Mouse (Mus musculus) stomach, postnatal 0 days (tissue): ENCODE data around the gene Kcnc3. TPM values are rescaled to one million over a fixed set of nuclear protein-coding genes. Genes with fewer than 3 reads are reported as not detected.

Source experiments
- ATAC-seq: fragments of 200-750 bp; cut with Nextera tagmentation; 2 replicates; pipeline ENCODE4 v1.8.0; 2017; ENCODE audit not compliant: low FRiP score, low TSS enrichment
- DNase-seq: peaks from one replicate; pipeline ENCODE4 v3.0.0-alpha.2; 2016; ENCODE audit warnings: low spot score
- H3K27ac ChIP-seq: fragments of 300-500 bp; sonication (generic); replicated peaks from 2 replicates; pipeline ENCODE4 v1.5.1; 2014; ENCODE audit warnings: mild to moderate bottlenecking, control low read depth
- H3K27me3 ChIP-seq: fragments of 300-500 bp; sonication (generic); 2 replicates; pipeline ENCODE4 v1.6.1; 2014; ENCODE audit warnings: low read length; ENCODE audit not compliant: control insufficient read depth, insufficient read depth
- H3K36me3 ChIP-seq: fragments of 300-500 bp; sonication (generic); 2 replicates; pipeline ENCODE4 v1.6.1; 2014; ENCODE audit warnings: low read length, mixed read lengths; ENCODE audit not compliant: control insufficient read depth, insufficient read depth
- H3K4me1 ChIP-seq: fragments of 300-500 bp; sonication (generic); replicated peaks from 2 replicates; pipeline ENCODE4 v1.6.1; 2014; ENCODE audit warnings: antibody characterized with exemption; ENCODE audit not compliant: control insufficient read depth, insufficient read depth
- H3K4me2 ChIP-seq: fragments of 300-500 bp; sonication (generic); replicated peaks from 2 replicates; pipeline ENCODE4 v1.6.1; 2014; ENCODE audit warnings: low read depth, mild to moderate bottlenecking, control low read depth, moderate library complexity
- H3K4me3 ChIP-seq: fragments of 300-500 bp; sonication (generic); 2 replicates; pipeline ENCODE4 v1.5.1; 2014; ENCODE audit warnings: low read depth, low read length, control low read depth
- H3K9ac ChIP-seq: fragments of 300-500 bp; sonication (generic); 2 replicates; pipeline ENCODE4 v1.6.1; 2014; ENCODE audit warnings: mild to moderate bottlenecking, low read length, control low read depth, mixed read lengths
- H3K9me3 ChIP-seq: fragments of 300-500 bp; sonication (generic); 2 replicates; pipeline ENCODE4 v1.6.1; 2016; ENCODE audit warnings: low read length; ENCODE audit not compliant: control insufficient read depth
- CTCF ChIP-seq: IDR thresholded peaks from 2 replicates; pipeline ENCODE4 v1.5.1; 2016; ENCODE audit warnings: antibody characterized with exemption, low read depth, mild to moderate bottlenecking, moderate library complexity
- EP300 ChIP-seq: optimal IDR thresholded peaks from 2 replicates; pipeline ENCODE3; 2016; ENCODE audit warnings: antibody characterized with exemption
- WGBS: fragments of 180-500 bp; shearing (Covaris S2); extraction: QIAGEN DNeasy Blood & Tissue Kit; methylation state at CpG from one replicate; pipeline ENCODE4 v1.1.7; 2014; 5-methylcytosine and 5-hydroxymethylcytosine counted together
- polyA plus RNA-seq: library from polyadenylated mRNA; unstranded; fragments of >200 nt; fragmentation: Nextera tagmentation; extraction: Ambion mirVana; gene quantifications from 2 replicates; pipeline ENCODE4 v1.2.1, GENCODE M21; 2015

The Kcnc3 gene
- 0.06 and 0.10 TPM in 2 replicates for polyA plus RNA-seq

GRCm38 (mm10) chr7:44590402-44591347 is at the start of gene Kcnc3:
TSS of gene Kcnc3 (plus strand) at chr7:44590664.
- peak within 1 kb of the TSS; percentile 38; the same call in 1 of the 2 replicates for H3K9ac ChIP-seq
- no peak for TF ChIP-seq CTCF
- no peak for TF ChIP-seq EP300
- peak; percentile 95 for DNase-seq
- WGBS = under 1% methylated on average over 63 of the region's 80 CpGs
- no peaks in the 10 kb centered on the region for H3K36me3 ChIP-seq
- H3K4me1 ChIP-seq = peaks cover 5% of the 10 kb centered on the region
- H3K4me3 ChIP-seq = peak within 1 kb of the TSS; percentile 46
- H3K27me3 ChIP-seq = peaks cover 25% of the 10 kb centered on the region
- peak within 1 kb of the TSS; percentile 90 for H3K4me2 ChIP-seq
- H3K27ac ChIP-seq = no peak within 1 kb of the TSS
- H3K9me3 ChIP-seq = no peaks in the 10 kb centered on the region
- ATAC-seq = peak; percentile 94

- ATAC-seq = no peak
- Histone ChIP-seq H3K4me2 (no peak overlapping the region), H3K9me3 (no peaks in the 10 kb centered on the region), H3K27me3 (no peaks in the 10 kb centered on the region), H3K27ac (no peak overlapping the region), H3K9ac (no peak overlapping the region), H3K36me3 (peaks cover 13% of the 10 kb centered on the region; the same call in 1 of the 2 replicates), H3K4me3 (no peak overlapping the region), H3K4me1 (no peaks in the 10 kb centered on the region; the same call in 1 of the 2 replicates)
- WGBS = 93% methylated on average over 11 of the region's 11 CpGs
- TF ChIP-seq EP300 = no peak
- TF ChIP-seq CTCF = no peak
- DNase-seq = no peak
These were observed 47.9 kb upstream of the Kcnc3 start for GRCm38 (mm10) chr7:44542555-44542954.

- DNase-seq (no peak), ATAC-seq (no peak)
- H3K27ac ChIP-seq = no peak overlapping the region
- no peak for TF ChIP-seq CTCF
- TF ChIP-seq EP300 = no peak
- H3K4me3 ChIP-seq = no peak overlapping the region
- no peak overlapping the region for H3K9ac ChIP-seq
- H3K36me3 ChIP-seq = peaks cover 11% of the 10 kb centered on the region; the same call in 1 of the 2 replicates
- no peaks in the 10 kb centered on the region; the same call in 1 of the 2 replicates for H3K4me1 ChIP-seq
- 75% methylated on average over 12 of the region's 12 CpGs for WGBS
- H3K4me2 ChIP-seq = no peak overlapping the region
- no peaks in the 10 kb centered on the region for H3K27me3 ChIP-seq
- H3K9me3 ChIP-seq = no peaks in the 10 kb centered on the region
These were observed 47.4 kb upstream of the Kcnc3 start for GRCm38 (mm10) chr7:44543071-44543470.

- peaks cover 15% of the 10 kb centered on the region for H3K36me3 ChIP-seq
- no peak for TF ChIP-seq CTCF
- no peak for TF ChIP-seq EP300
- no peak overlapping the region for H3K4me3 ChIP-seq
- no peak overlapping the region for H3K4me2 ChIP-seq
- no peak overlapping the region for H3K27ac ChIP-seq
- ATAC-seq = no peak
- no peaks in the 10 kb centered on the region for H3K27me3 ChIP-seq
- H3K9me3 ChIP-seq = no peaks in the 10 kb centered on the region
- WGBS = 93% methylated on average over 3 of the region's 3 CpGs
- no peaks in the 10 kb centered on the region; the same call in 1 of the 2 replicates for H3K4me1 ChIP-seq
- H3K9ac ChIP-seq = no peak overlapping the region
- no peak for DNase-seq
These were observed 44.2 kb upstream of the Kcnc3 start for GRCm38 (mm10) chr7:44546274-44546673.

- WGBS = 92% methylated on average over 13 of the region's 13 CpGs
- Histone ChIP-seq H3K27ac (no peak overlapping the region), H3K9me3 (no peaks in the 10 kb centered on the region), H3K27me3 (no peaks in the 10 kb centered on the region), H3K36me3 (peaks cover 23% of the 10 kb centered on the region), H3K4me1 (no peaks in the 10 kb centered on the region; the same call in 1 of the 2 replicates), H3K4me2 (no peak overlapping the region), H3K9ac (no peak overlapping the region), H3K4me3 (no peak overlapping the region; the same call in 1 of the 2 replicates)
- DNase-seq = no peak
- TF ChIP-seq CTCF (no peak), EP300 (no peak)
- no peak for ATAC-seq
These were observed 43.4 kb upstream of the Kcnc3 start for GRCm38 (mm10) chr7:44547041-44547440.

DNA sequence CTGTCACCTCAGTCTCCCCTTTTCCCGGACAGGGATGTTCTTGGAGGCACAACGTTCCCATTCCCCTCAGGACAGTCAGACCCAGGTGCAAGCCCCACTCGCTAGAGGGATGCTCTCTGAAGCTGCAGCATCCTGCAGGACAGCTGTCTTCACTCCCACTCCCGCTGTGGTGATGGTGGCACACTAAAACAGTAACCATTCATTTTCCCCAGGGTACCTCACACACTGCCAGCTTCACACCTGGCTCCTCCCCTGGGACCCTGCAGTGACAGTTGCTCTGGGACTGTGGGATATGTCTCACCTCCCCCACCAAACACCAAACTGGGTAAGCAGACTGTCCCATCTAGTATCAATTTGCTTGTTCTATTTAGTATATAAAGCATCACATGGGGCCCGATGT is 42.7 kb upstream of the Kcnc3 start:
- TF ChIP-seq EP300 (no peak), CTCF (no peak)
- Histone ChIP-seq H3K27ac (no peak overlapping the region), H3K4me3 (peak overlapping the region; percentile 60), H3K9me3 (no peaks in the 10 kb centered on the region), H3K4me1 (no peaks in the 10 kb centered on the region; the same call in 1 of the 2 replicates), H3K9ac (no peak overlapping the region; the same call in 1 of the 2 replicates), H3K4me2 (peak overlapping the region; percentile 75), H3K27me3 (no peaks in the 10 kb centered on the region), H3K36me3 (peaks cover 23% of the 10 kb centered on the region)
- DNase-seq (no peak), ATAC-seq (no peak)
- WGBS = 19% methylated on average over 5 of the region's 5 CpGs
